Mouse (Mus musculus): ENCODE measurements around the gene 2510039O18Rik. TPM values are rescaled to one million over a fixed set of nuclear protein-coding genes. Genes with fewer than 3 reads are reported as not detected.

2510039O18Rik gene
- polyA plus RNA-seq, 1 experiment from 2014 or later: 10.0 TPM

GRCm38 (mm10) chr4:147906230-147906629, 34.5 kb upstream of the 2510039O18Rik start:
- ATAC-seq: no peak
- 88% methylated on average over 5 of the region's 5 CpGs for WGBS

GRCm38 (mm10) chr4:147909486-147909885, 31.2 kb upstream of the 2510039O18Rik start:
- no peaks in the 10 kb centered on the region for H3K27me3 ChIP-seq (replicated peaks; ENCODE audit: control insufficient read depth, insufficient read depth, low read length)

More at GRCm38 (mm10) chr4:147906230-147906629, 34.5 kb upstream of the 2510039O18Rik start:
- no peak overlapping the region for H3K27ac ChIP-seq (ENCODE audit: low read length)
- H3K4me3 ChIP-seq (replicated peaks; ENCODE audit: low read length): no peak overlapping the region
- H3K4me2 ChIP-seq (ENCODE audit: low read length): no peak overlapping the region
- no peak overlapping the region for H3K9ac ChIP-seq (replicated peaks; ENCODE audit: low read depth, low read length)
- H3K27me3 ChIP-seq (replicated peaks; ENCODE audit: control insufficient read depth, insufficient read depth, low read length): no peaks in the 10 kb centered on the region
- no peaks in the 10 kb centered on the region for H3K9me3 ChIP-seq (ENCODE audit: control insufficient read depth, low read length)
- peaks cover 10% of the 10 kb centered on the region for H3K4me1 ChIP-seq (replicated peaks; ENCODE audit: control insufficient read depth, insufficient read depth, low read length)
- no peaks in the 10 kb centered on the region for H3K36me3 ChIP-seq (ENCODE audit: control insufficient read depth, insufficient read depth)

GRCm38 (mm10) chr4:147918459-147919121, 22.1 kb upstream of the 2510039O18Rik start:
- Histone ChIP-seq H3K27me3 (replicated peaks; ENCODE audit: control insufficient read depth, insufficient read depth, low read length) (no peaks in the 10 kb centered on the region), H3K9me3 (ENCODE audit: control insufficient read depth, low read length) (no peaks in the 10 kb centered on the region), H3K4me1 (replicated peaks; ENCODE audit: control insufficient read depth, insufficient read depth, low read length) (no peaks in the 10 kb centered on the region), H3K9ac (replicated peaks; ENCODE audit: low read depth, low read length) (no peak overlapping the region), H3K36me3 (ENCODE audit: control insufficient read depth, insufficient read depth) (no peaks in the 10 kb centered on the region), H3K27ac (ENCODE audit: low read length) (no peak overlapping the region), H3K4me2 (ENCODE audit: low read length) (no peak overlapping the region), H3K4me3 (replicated peaks; ENCODE audit: low read length) (no peak overlapping the region)
- 0 out of 2 replicates have a peak, but pooled peaks have one; percentile 28 for ATAC-seq
- WGBS: 66% methylated on average over 7 of the region's 7 CpGs

More at GRCm38 (mm10) chr4:147909486-147909885, 31.2 kb upstream of the 2510039O18Rik start:
- no peaks in the 10 kb centered on the region for H3K9me3 ChIP-seq (ENCODE audit: control insufficient read depth, low read length)
- H3K27ac ChIP-seq (ENCODE audit: low read length): no peak overlapping the region
- no peak for ATAC-seq
- 92% methylated on average over 5 of the region's 5 CpGs for WGBS
- no peak overlapping the region for H3K4me2 ChIP-seq (ENCODE audit: low read length)
- no peak overlapping the region for H3K4me3 ChIP-seq (replicated peaks; ENCODE audit: low read length)
- peaks cover 3% of the 10 kb centered on the region; the same call in 1 of the 2 replicates for H3K4me1 ChIP-seq (replicated peaks; ENCODE audit: control insufficient read depth, insufficient read depth, low read length)
- no peak overlapping the region for H3K9ac ChIP-seq (replicated peaks; ENCODE audit: low read depth, low read length)
- no peaks in the 10 kb centered on the region for H3K36me3 ChIP-seq (ENCODE audit: control insufficient read depth, insufficient read depth)

- Histone ChIP-seq H3K27ac (ENCODE audit: low read length) (no peak overlapping the region), H3K36me3 (ENCODE audit: control insufficient read depth, insufficient read depth) (no peaks in the 10 kb centered on the region), H3K9me3 (ENCODE audit: control insufficient read depth, low read length) (no peaks in the 10 kb centered on the region), H3K9ac (replicated peaks; ENCODE audit: low read depth, low read length) (no peak overlapping the region), H3K4me2 (ENCODE audit: low read length) (no peak overlapping the region), H3K27me3 (replicated peaks; ENCODE audit: control insufficient read depth, insufficient read depth, low read length) (no peaks in the 10 kb centered on the region), H3K4me3 (replicated peaks; ENCODE audit: low read length) (no peak overlapping the region), H3K4me1 (replicated peaks; ENCODE audit: control insufficient read depth, insufficient read depth, low read length) (no peaks in the 10 kb centered on the region)
- WGBS: 27% methylated on average over 10 of the region's 10 CpGs
- no peak for ATAC-seq
These were observed 19.7 kb upstream of the 2510039O18Rik start for GRCm38 (mm10) chr4:147920973-147921372.

- no peaks in the 10 kb centered on the region for H3K9me3 ChIP-seq (ENCODE audit: control insufficient read depth, low read length)
- H3K27me3 ChIP-seq (replicated peaks; ENCODE audit: control insufficient read depth, insufficient read depth, low read length): no peaks in the 10 kb centered on the region
- H3K4me3 ChIP-seq (replicated peaks; ENCODE audit: low read length): no peak overlapping the region
- no peaks in the 10 kb centered on the region for H3K4me1 ChIP-seq (replicated peaks; ENCODE audit: control insufficient read depth, insufficient read depth, low read length)
- no peaks in the 10 kb centered on the region for H3K36me3 ChIP-seq (ENCODE audit: control insufficient read depth, insufficient read depth)
- no peak overlapping the region for H3K27ac ChIP-seq (ENCODE audit: low read length)
- WGBS: 83% methylated on average over 11 of the region's 11 CpGs
- no peak for ATAC-seq
- H3K9ac ChIP-seq (replicated peaks; ENCODE audit: low read depth, low read length): no peak overlapping the region
- no peak overlapping the region for H3K4me2 ChIP-seq (ENCODE audit: low read length)
These were observed 18.4 kb upstream of the 2510039O18Rik start for GRCm38 (mm10) chr4:147922341-147922740.

GRCm38 (mm10) chr4:147927705-147928104, 13.0 kb upstream of the 2510039O18Rik start:
- Histone ChIP-seq H3K36me3 (ENCODE audit: control insufficient read depth, insufficient read depth) (no peaks in the 10 kb centered on the region), H3K4me2 (ENCODE audit: low read length) (no peak overlapping the region), H3K4me1 (replicated peaks; ENCODE audit: control insufficient read depth, insufficient read depth, low read length) (no peaks in the 10 kb centered on the region), H3K27me3 (replicated peaks; ENCODE audit: control insufficient read depth, insufficient read depth, low read length) (no peaks in the 10 kb centered on the region), H3K27ac (ENCODE audit: low read length) (no peak overlapping the region), H3K9me3 (ENCODE audit: control insufficient read depth, low read length) (no peaks in the 10 kb centered on the region), H3K9ac (replicated peaks; ENCODE audit: low read depth, low read length) (no peak overlapping the region), H3K4me3 (replicated peaks; ENCODE audit: low read length) (no peak overlapping the region)
- no peak for ATAC-seq
- WGBS: 53% methylated on average over 8 of the region's 8 CpGs

- H3K4me1 ChIP-seq (replicated peaks; ENCODE audit: control insufficient read depth, insufficient read depth, low read length): no peaks in the 10 kb centered on the region
- H3K9ac ChIP-seq (replicated peaks; ENCODE audit: low read depth, low read length): no peak overlapping the region
- ATAC-seq: no peak
- H3K27ac ChIP-seq (ENCODE audit: low read length): no peak overlapping the region
- WGBS: 13% methylated on average over 9 of the region's 9 CpGs
- H3K27me3 ChIP-seq (replicated peaks; ENCODE audit: control insufficient read depth, insufficient read depth, low read length): no peaks in the 10 kb centered on the region
- no peaks in the 10 kb centered on the region for H3K36me3 ChIP-seq (ENCODE audit: control insufficient read depth, insufficient read depth)
- H3K4me3 ChIP-seq (replicated peaks; ENCODE audit: low read length): no peak overlapping the region
- H3K9me3 ChIP-seq (ENCODE audit: control insufficient read depth, low read length): no peaks in the 10 kb centered on the region
- no peak overlapping the region for H3K4me2 ChIP-seq (ENCODE audit: low read length)
These were observed 12.6 kb upstream of the 2510039O18Rik start for GRCm38 (mm10) chr4:147928136-147928535.

- Histone ChIP-seq H3K4me2 (ENCODE audit: low read length) (no peak overlapping the region), H3K4me1 (replicated peaks; ENCODE audit: control insufficient read depth, insufficient read depth, low read length) (no peaks in the 10 kb centered on the region; the same call in 1 of the 2 replicates), H3K4me3 (replicated peaks; ENCODE audit: low read length) (no peak overlapping the region), H3K9ac (replicated peaks; ENCODE audit: low read depth, low read length) (no peak overlapping the region), H3K9me3 (ENCODE audit: control insufficient read depth, low read length) (no peaks in the 10 kb centered on the region), H3K36me3 (ENCODE audit: control insufficient read depth, insufficient read depth) (no peaks in the 10 kb centered on the region), H3K27me3 (replicated peaks; ENCODE audit: control insufficient read depth, insufficient read depth, low read length) (no peaks in the 10 kb centered on the region), H3K27ac (ENCODE audit: low read length) (no peak overlapping the region)
- ATAC-seq: peak; percentile 67
- 57% methylated on average over 7 of the region's 7 CpGs for WGBS
These were observed 12.2 kb upstream of the 2510039O18Rik start for GRCm38 (mm10) chr4:147928540-147928939.

GRCm38 (mm10) chr4:147930946-147931345, 9.7 kb upstream of the 2510039O18Rik start:
- no peak overlapping the region for H3K27ac ChIP-seq (ENCODE audit: low read length)
- no peaks in the 10 kb centered on the region for H3K36me3 ChIP-seq (ENCODE audit: control insufficient read depth, insufficient read depth)
- H3K4me3 ChIP-seq (replicated peaks; ENCODE audit: low read length): no peak overlapping the region
- no peak overlapping the region for H3K4me2 ChIP-seq (ENCODE audit: low read length)
- no peaks in the 10 kb centered on the region for H3K9me3 ChIP-seq (ENCODE audit: control insufficient read depth, low read length)
- no peaks in the 10 kb centered on the region for H3K27me3 ChIP-seq (replicated peaks; ENCODE audit: control insufficient read depth, insufficient read depth, low read length)
- no peak overlapping the region for H3K9ac ChIP-seq (replicated peaks; ENCODE audit: low read depth, low read length)
- 95% methylated on average over 14 of the region's 14 CpGs for WGBS
- H3K4me1 ChIP-seq (replicated peaks; ENCODE audit: control insufficient read depth, insufficient read depth, low read length): peaks cover 2% of the 10 kb centered on the region
- ATAC-seq: no peak
